Mouse (Mus musculus): Measurements from ENCODE around the gene Actr2.
"Not testable (repeated sequence)": the region's sequence is repeated elsewhere in the genome, so short reads cannot be mapped to it uniquely, and the experiment has no call there.

Gene Actr2

GRCm38 (mm10) chr11:20052814-20053536 is 59.7 kb downstream of the Actr2 start:
- DNase-seq (ENCODE audit: low read depth, low spot score), result no peak

DNA sequence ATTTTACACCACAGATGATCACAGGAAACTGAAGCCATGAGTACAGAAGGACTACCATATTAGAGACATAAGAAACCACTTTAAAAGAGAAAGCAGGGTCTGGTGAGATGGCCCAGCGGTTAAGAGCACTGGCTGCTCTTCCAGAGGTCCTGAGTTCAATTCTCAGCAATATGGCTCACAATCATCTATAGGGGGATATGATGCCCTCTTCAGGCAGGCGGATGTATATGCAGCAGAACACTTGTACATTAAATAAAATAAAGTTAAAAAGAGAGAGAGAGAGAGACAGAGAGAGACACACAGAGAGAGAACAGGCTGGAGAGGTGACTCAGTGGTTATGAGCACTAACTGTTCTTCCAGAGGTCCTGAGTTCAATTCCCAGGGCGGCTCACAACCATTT is 67.1 kb downstream of the Actr2 start:
- no peak for DNase-seq (ENCODE audit: low read depth, low spot score)

DNA sequence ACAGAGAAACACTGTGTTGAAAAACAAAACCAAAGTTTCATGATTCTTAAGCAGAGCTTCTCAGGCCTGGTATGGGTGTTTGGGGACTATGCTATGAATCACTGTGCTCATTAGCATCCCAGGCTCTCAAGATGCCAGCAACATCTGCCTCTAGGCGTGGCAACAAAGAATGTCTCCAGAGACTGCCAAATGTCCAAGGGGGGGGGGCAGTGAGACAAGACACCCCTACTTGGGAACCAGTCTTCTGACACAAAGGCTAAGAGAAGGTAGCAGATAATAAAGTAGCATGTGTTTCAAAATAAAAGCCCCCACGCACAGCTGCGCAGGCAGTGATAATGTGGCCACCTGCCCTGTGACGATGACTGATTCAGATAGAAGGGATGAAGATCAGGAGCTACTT is 69.5 kb downstream of the Actr2 start:
- no peak for DNase-seq (ENCODE audit: low read depth, low spot score)

DNA sequence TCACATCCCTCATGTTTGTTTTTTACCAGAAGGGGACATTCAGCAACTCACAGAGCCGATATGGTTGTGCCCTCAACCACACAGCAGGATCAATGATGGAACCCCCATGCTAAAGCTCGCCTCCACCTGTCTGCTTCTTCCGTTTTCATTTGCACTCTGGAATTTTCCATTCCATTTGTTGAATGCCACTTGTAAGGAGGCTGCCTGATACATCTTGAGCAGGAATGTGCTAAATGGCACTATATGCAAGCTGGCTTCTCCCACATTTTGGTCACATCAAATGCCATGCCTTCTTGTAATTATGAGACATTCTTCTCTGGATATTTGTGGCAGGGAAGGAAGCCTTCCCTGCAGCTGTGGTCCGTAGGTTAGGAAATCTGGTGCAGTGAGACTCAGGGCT is 70.6 kb downstream of the Actr2 start:
- no peak for DNase-seq (ENCODE audit: low read depth, low spot score)

GRCm38 (mm10) chr11:20041164-20041920 is 71.4 kb downstream of the Actr2 start:
- DNase-seq (ENCODE audit: low read depth, low spot score), result no peak

GRCm38 (mm10) chr11:20038723-20039122 is 74.0 kb downstream of the Actr2 start:
- DNase-seq (ENCODE audit: low read depth, low spot score), result no peak

DNA sequence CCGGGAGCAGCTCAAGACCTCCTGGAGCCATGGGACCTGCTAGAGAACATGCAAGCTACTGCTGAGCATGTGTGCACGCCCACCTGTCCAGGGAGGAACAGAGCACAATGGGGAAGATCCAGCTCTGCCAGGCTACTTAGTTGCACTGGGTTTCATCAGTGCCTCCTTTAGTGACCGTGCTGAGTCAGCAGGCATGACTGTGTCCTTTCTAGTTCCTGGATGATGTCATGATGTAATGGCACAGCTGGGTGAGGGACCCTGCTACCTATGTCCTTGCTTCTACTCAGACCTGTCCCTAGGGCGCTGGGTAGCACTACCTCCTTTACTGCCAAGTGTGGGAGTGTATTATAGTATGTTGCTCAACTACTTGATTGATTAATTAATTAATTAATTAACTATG is 75.0 kb downstream of the Actr2 start:
- no peak for DNase-seq (ENCODE audit: low read depth, low spot score)

DNA sequence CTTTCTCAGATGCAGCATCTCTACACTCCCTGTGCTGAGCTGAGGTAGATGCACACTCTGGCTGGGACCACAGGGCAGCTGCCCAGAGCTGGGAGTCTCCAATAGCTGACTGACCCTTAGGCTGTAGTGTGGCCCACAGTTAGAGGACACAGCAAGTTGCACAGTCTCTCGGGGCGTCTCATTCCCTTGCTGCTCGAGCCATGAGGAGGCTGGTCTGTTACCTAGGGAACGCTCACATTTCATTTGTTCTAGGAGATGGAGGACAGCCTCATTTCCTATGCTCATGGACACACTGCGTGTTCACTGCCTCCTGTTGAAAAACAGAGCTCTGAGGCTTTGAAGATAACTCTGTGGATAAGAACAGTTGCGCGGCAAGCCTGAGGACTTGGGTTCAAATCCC is 76.7 kb downstream of the Actr2 start:
- DNase-seq (ENCODE audit: low read depth, low spot score), result no peak

DNA sequence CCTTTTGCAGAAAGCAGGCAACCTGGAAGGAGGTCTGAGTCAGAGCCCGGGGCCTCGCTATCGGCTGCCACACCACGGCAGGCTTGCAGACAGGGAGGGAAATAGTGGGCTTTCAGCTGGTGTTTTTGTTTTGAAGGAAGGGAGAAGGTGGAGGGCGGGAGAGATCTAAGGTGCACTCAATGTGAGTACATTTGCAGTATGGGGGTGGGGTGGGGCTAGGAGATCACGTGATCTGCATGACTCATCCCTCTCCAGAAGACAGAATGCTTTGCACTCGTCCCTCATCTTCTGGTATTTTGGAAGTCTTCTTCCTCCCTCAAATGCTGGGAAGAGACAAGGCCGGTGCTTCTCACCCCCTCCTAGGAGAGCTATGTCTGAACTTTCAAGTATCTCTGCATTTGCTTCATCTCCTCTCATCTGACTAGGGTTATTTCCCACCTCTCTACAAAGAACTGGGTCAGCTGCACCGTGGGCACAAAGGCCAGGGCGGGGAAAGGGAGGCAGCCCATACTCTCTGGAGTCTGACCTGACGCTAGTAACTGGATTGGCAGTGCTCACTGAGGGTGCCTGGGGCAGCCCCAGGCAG is 77.3 kb downstream of the Actr2 start:
- peak; percentile 55 for DNase-seq (ENCODE audit: low read depth, low spot score)

DNA sequence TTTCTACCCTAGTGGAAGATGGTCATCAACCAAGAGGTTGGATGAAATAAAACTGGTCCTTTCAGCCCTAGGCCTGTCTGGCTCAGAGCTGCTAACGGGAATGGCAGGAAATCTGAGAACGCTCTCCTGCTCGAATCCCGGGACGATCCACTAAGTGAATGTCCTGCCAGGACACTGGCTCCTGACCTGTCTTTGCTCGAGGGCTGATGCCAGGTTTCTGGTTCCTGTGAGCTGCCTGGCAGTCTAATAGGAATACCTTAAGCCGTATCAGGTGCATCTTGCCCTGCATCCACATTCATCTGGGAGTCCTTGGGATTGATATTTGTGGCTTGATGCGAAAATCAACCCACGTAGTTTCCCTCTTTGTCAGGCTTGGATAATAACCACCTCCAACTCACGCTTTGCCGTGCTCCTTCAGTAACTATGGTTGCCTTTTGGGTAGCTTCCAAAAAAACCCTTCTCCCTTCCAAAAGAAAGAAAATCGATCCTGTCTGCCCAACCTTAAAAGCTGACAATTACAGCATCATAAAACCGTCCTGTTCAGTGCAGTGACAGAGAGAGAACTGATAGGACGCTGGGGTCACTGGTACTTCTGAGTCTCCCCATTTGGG is 78.3 kb downstream of the Actr2 start:
- no peak for DNase-seq (ENCODE audit: low read depth, low spot score)

- no peak for DNase-seq (ENCODE audit: low read depth, low spot score)
Measured at GRCm38 (mm10) chr11:20033541-20034160, 79.1 kb downstream of the Actr2 start.

- peak; percentile 52 for DNase-seq (ENCODE audit: low read depth, low spot score)
Measured at GRCm38 (mm10) chr11:20031536-20031935, 81.2 kb downstream of the Actr2 start.

GRCm38 (mm10) chr11:20030973-20031372 is 81.7 kb downstream of the Actr2 start:
- not testable (repeated sequence) for DNase-seq (ENCODE audit: low read depth, low spot score)

GRCm38 (mm10) chr11:20029014-20029413 is 83.7 kb downstream of the Actr2 start:
- DNase-seq (ENCODE audit: low read depth, low spot score), result no peak

DNA sequence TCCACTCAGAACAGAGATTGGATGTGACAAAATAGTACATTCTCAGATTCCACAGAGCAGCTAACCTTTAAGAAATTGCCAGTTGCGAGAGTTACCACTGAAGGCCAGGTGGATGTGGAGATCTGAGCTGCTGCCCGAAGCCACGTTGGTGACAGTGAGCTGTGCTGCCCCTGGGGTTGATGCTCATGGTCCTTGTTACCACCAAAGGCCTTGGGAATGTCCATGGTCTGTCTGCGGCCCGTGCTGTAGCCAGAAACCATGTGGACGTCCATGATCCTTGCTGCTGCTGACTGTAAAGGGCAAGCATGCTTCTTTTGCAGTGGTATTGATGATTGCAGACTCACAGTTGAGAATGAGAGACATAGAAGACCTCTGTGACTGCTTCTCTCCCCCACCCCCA is 84.3 kb downstream of the Actr2 start:
- DNase-seq (ENCODE audit: low read depth, low spot score), result no peak

DNA sequence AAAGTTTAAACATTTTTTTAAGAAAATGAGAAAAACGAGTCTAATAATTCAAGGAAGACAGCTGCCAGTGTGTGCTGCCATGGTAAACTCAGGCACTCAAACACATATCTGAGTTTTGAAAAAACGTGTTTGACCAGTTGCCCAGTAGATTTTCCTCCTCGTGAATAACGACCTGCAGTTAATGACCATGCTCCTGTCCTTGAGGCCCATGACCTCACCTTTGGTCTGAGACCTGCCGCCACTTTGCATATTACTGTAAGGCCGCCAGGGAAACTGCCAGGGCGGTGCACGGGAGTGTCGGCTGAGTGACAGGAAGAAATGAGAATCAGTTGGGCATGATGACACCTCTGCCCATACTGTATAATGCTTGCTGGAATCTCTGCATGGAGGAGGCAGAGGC is 85.0 kb downstream of the Actr2 start:
- no peak for DNase-seq (ENCODE audit: low read depth, low spot score)

DNA sequence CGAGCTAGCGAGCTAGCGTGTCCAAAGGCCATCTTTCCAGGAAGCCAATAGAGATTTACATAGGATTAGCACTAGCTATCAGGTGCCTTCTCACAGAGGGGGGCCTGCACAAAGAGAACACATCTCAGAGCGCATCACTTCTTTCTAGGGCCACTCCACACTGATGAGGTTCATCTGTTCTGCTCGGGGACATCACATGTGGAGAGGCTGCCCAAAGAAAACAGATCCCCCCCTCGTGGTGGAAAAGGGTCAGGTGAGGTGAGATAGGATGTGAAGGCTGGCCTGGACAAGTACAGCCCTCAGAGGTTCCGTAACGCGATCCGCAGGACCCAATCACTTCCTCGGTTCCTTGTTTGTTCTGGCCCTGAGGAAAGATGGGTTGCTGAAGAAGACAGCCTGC is 86.8 kb downstream of the Actr2 start:
- DNase-seq (ENCODE audit: low read depth, low spot score), result no peak

GRCm38 (mm10) chr11:20022911-20023482 is 89.7 kb downstream of the Actr2 start:
- no peak for DNase-seq (ENCODE audit: low read depth, low spot score)

- no peak for DNase-seq (ENCODE audit: low read depth, low spot score)
Measured at GRCm38 (mm10) chr11:20022462-20022861, 90.3 kb downstream of the Actr2 start.

- no peak for DNase-seq (ENCODE audit: low read depth, low spot score)
Measured at GRCm38 (mm10) chr11:20020720-20021119, 92.0 kb downstream of the Actr2 start.

DNA sequence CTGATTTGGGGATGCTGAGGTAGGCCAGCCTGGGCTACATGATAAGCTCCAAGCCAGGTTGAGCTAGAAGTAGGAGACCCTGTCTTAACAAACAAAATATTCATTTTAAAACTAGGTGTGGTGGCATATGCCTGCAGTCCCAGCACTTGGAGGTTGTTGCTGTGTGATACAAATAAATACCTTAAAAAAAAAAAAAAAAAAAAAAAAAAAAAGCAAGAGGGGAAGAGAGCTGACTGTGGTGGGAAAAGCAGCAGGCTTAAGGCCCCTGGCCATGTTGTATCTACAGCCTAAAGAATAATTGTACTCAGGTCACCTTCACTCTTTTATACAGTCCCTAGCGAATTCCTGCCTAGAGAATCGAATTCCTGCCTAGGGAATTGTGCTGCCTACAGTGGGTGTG is 93.8 kb downstream of the Actr2 start:
- DNase-seq (ENCODE audit: low read depth, low spot score), result no peak

GRCm38 (mm10) chr11:20017937-20018336 is 94.8 kb downstream of the Actr2 start:
- no peak for DNase-seq (ENCODE audit: low read depth, low spot score)

Measured in CD4-positive helper T cell, adult 2 months (primary cell).